Mouse (Mus musculus) right cerebral cortex, adult 2 months (tissue): ENCODE results near the gene Myo18b.

ENCODE experiments used
- DNase-seq, 2 experiments: peaks; one replicate each; pipeline ENCODE4 v3.0.0; 2021 to 2022; ENCODE audit warnings: low spot score in 2 of 2

Gene Myo18b

GRCm38 (mm10) chr5:112748001-112748719, 148.0 kb downstream of the Myo18b start:
- DNase-seq = no peak

- no peak for DNase-seq
Observed at GRCm38 (mm10) chr5:112747306-112747930, 148.7 kb downstream of the Myo18b start.

GRCm38 (mm10) chr5:112745176-112745575, 151.0 kb downstream of the Myo18b start:
- DNase-seq = no peak

- DNase-seq = no peak
Observed at GRCm38 (mm10) chr5:112744571-112744970, 151.6 kb downstream of the Myo18b start.

GRCm38 (mm10) chr5:112743121-112743520, 153.0 kb downstream of the Myo18b start:
- no peak for DNase-seq

GRCm38 (mm10) chr5:112740651-112741050, 155.5 kb downstream of the Myo18b start:
- DNase-seq = peak; percentile 78 to 81

- no peak for DNase-seq
Observed at GRCm38 (mm10) chr5:112735040-112735439, 161.1 kb downstream of the Myo18b start.

GRCm38 (mm10) chr5:112730604-112731003, 165.6 kb downstream of the Myo18b start:
- no peak for DNase-seq

GRCm38 (mm10) chr5:112728432-112728831, 167.7 kb downstream of the Myo18b start:
- DNase-seq = no peak

GRCm38 (mm10) chr5:112718655-112719306, 177.4 kb downstream of the Myo18b start:
- no peak for DNase-seq

- no peak for DNase-seq
Observed at GRCm38 (mm10) chr5:112714679-112715446, 181.3 kb downstream of the Myo18b start.

GRCm38 (mm10) chr5:112709831-112710230, 186.3 kb downstream of the Myo18b start:
- no peak for DNase-seq

GRCm38 (mm10) chr5:112708441-112708840, 187.7 kb downstream of the Myo18b start:
- DNase-seq = no peak

GRCm38 (mm10) chr5:112707478-112707877, 188.7 kb downstream of the Myo18b start:
- DNase-seq = peak in 1 of 2 experiments; percentile 28

- DNase-seq = peak; percentile 65 to 69
Observed at GRCm38 (mm10) chr5:112700794-112701193, 195.4 kb downstream of the Myo18b start.

- peak; percentile 29 to 43 for DNase-seq
Observed at GRCm38 (mm10) chr5:112696683-112697082, 199.5 kb downstream of the Myo18b start.

- DNase-seq = no peak
Observed at GRCm38 (mm10) chr5:112695254-112695711, 200.9 kb downstream of the Myo18b start.

- DNase-seq = peak; percentile 74 to 75
Observed at GRCm38 (mm10) chr5:112693286-112693849, 202.8 kb downstream of the Myo18b start.

- DNase-seq = no peak
Observed at GRCm38 (mm10) chr5:112687100-112687818, 208.9 kb downstream of the Myo18b start.

GRCm38 (mm10) chr5:112686309-112687099, 209.7 kb downstream of the Myo18b start:
- DNase-seq = no peak
